Mouse (Mus musculus) embryo, embryonic 11.5 days (tissue): Measurements from ENCODE around the gene Otop3.

Experiments
- DNase-seq: peaks from one replicate; pipeline ENCODE4 v3.0.0-alpha.2; 2012; ENCODE audit warnings: low read depth, low spot score

The Otop3 gene

GRCm38 (mm10) chr11:115393721-115394325 is 59.3 kb downstream of the Otop3 start:
- DNase-seq = no peak
